Mouse (Mus musculus) CH12.LX (cell line): ENCODE measurements around the gene Mest.

ENCODE experiments used
- CTCF ChIP-seq, 2 experiments: IDR thresholded peaks in 1 of 2; conservative IDR thresholded peaks in 1 of 2; 2 replicates each; pipeline ENCODE4 v1.5.1; 2011 to 2012; ENCODE audit warnings: low read depth in 2 of 2, low read length in 2 of 2, improper control_type of control experiment in 1 of 2, inconsistent platforms in 1 of 2, mild to moderate bottlenecking in 1 of 2, moderate library complexity in 1 of 2
- MAX ChIP-seq: IDR thresholded peaks from 2 replicates; pipeline ENCODE4 v1.6.1; 2011; ENCODE audit warnings: low read length, improper control_type of control experiment
- RAD21 ChIP-seq: IDR thresholded peaks from 2 replicates; pipeline ENCODE4 v1.6.1; 2011; ENCODE audit warnings: low read depth, mild to moderate bottlenecking, low read length, improper control_type of control experiment, moderate library complexity
- TBP ChIP-seq: conservative IDR thresholded peaks from 2 replicates; pipeline ENCODE4 v1.6.1; 2011; ENCODE audit warnings: low read depth, low read length, improper control_type of control experiment

DNA sequence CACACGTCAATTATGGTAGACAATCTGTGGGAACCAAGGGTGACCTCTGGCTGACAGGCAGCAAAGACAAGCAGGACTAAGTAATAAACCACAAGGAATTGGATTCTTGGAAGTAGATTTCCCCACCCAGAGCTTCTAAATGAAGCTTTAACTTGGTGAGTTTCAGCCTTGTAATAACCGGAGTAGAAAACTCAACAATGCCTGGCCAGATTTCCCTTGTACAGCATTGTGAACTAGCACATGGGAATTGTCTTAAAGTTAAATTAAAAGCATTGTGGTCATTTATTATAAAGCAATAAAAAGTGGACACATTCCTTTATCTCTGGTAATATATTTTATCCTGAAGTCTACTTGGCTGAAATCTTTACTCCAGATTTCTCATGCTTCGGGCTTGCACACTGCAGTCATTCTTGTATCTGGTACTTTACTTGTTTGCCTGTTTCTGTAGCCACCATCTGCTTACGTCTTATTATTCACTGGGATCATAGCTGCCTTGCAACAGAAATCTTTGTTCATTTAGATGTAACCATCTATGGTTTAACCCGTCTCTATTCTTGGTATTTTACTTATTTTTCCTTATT is 8.4 kb upstream of the Mest start:
- TF ChIP-seq RAD21 (no peak), TBP (no peak), CTCF (conservative IDR thresholded peaks at IDR 0.05 in 1 of 2, IDR thresholded peaks at IDR 0.05 in 1 of 2; ENCODE audit: low read depth in 2 of 2, low read length in 2 of 2) (no peak), MAX (no peak)
